Mouse (Mus musculus) hindbrain, embryonic 13.5 days (tissue): Measurements from ENCODE around the gene Acaca. TPM values are rescaled to one million over a fixed set of nuclear protein-coding genes. Genes with fewer than 3 reads are reported as not detected.

ENCODE experiments used
- ATAC-seq: fragments of 200-750 bp; cut with Nextera tagmentation; 2 replicates; pipeline ENCODE4 v1.8.0; 2017; ENCODE audit warnings: moderate TSS enrichment; ENCODE audit not compliant: low FRiP score
- H3K27ac ChIP-seq: fragments of 300-500 bp; sonication (generic); 2 replicates; pipeline ENCODE4 v1.5.1; 2015; ENCODE audit warnings: inconsistent platforms, mild to moderate bottlenecking, moderate library complexity
- H3K27me3 ChIP-seq: fragments of 300-500 bp; sonication (generic); 2 replicates; pipeline ENCODE4 v1.6.1; 2015; ENCODE audit warnings: mild to moderate bottlenecking, inconsistent platforms
- H3K36me3 ChIP-seq: fragments of 300-500 bp; sonication (generic); 2 replicates; pipeline ENCODE4 v1.6.1; 2015; ENCODE audit warnings: mild to moderate bottlenecking, inconsistent platforms
- H3K4me1 ChIP-seq: fragments of 300-500 bp; sonication (generic); replicated peaks from 2 replicates; pipeline ENCODE4 v1.6.1; 2015; ENCODE audit warnings: inconsistent platforms
- H3K4me2 ChIP-seq: fragments of 300-500 bp; sonication (generic); 2 replicates; pipeline ENCODE4 v1.6.1; 2015; ENCODE audit warnings: inconsistent platforms, mild to moderate bottlenecking, moderate library complexity
- H3K4me3 ChIP-seq: fragments of 300-500 bp; sonication (generic); 2 replicates; pipeline ENCODE4 v1.5.1; 2015; ENCODE audit warnings: mild to moderate bottlenecking, inconsistent platforms
- H3K9ac ChIP-seq: fragments of 300-500 bp; sonication (generic); 2 replicates; pipeline ENCODE4 v1.6.1; 2015; ENCODE audit warnings: mild to moderate bottlenecking, inconsistent platforms
- H3K9me3 ChIP-seq: fragments of 300-500 bp; sonication (generic); 2 replicates; pipeline ENCODE4 v1.6.1; 2016; ENCODE audit warnings: inconsistent platforms
- WGBS: fragments of 180-500 bp; shearing (Covaris S2); methylation state at CpG from one replicate; pipeline ENCODE4 v1.1.7; 2015; 5-methylcytosine and 5-hydroxymethylcytosine counted together
- polyA plus RNA-seq: library from polyadenylated mRNA; unstranded; fragments of >200 nt; fragmentation: Nextera tagmentation; extraction: Ambion mirVana; gene quantifications from 2 replicates; pipeline ENCODE4 v1.2.1, GENCODE M21; 2015

The Acaca gene
- polyA plus RNA-seq, result 24.5 and 25.6 TPM in 2 replicates

GRCm38 (mm10) chr11:84128943-84129798 lies at the start of gene Acaca, which contains the start of gene Tada2a:
Gene Acaca, plus strand, starts transcription at chr11:84129672.
Gene Tada2a, minus strand, starts transcription at chr11:84129600.
- under 1% methylated on average over 76 of the region's 83 CpGs for WGBS
- H3K27ac ChIP-seq, result peak within 1 kb of the TSS; percentile 85
- H3K4me3 ChIP-seq, result peak within 1 kb of the TSS; percentile 75
- no peaks in the 10 kb centered on the region for H3K9me3 ChIP-seq
- H3K27me3 ChIP-seq, result no peaks in the 10 kb centered on the region
- H3K4me2 ChIP-seq, result peak within 1 kb of the TSS; percentile 68
- peak; percentile 93 for ATAC-seq
- H3K4me1 ChIP-seq, result peaks cover 29% of the 10 kb centered on the region
- H3K9ac ChIP-seq, result peak within 1 kb of the TSS; percentile 86
- peaks cover 27% of the 10 kb centered on the region for H3K36me3 ChIP-seq

GRCm38 (mm10) chr11:84079887-84080286 lies 49.6 kb upstream of the Acaca start:
- H3K4me3 ChIP-seq, result no peak overlapping the region
- no peak for ATAC-seq
- WGBS, result 86% methylated on average over 4 of the region's 4 CpGs

GRCm38 (mm10) chr11:84080327-84080726 lies 49.1 kb upstream of the Acaca start:
- 0 out of 2 replicates have a peak, but pooled peaks cover 2% of the 10 kb centered on the region for H3K4me1 ChIP-seq
- 91% methylated on average over 3 of the region's 3 CpGs for WGBS
- H3K36me3 ChIP-seq, result peaks cover 37% of the 10 kb centered on the region
- H3K4me3 ChIP-seq, result no peak overlapping the region
- no peak for ATAC-seq
- no peaks in the 10 kb centered on the region for H3K27me3 ChIP-seq
- H3K27ac ChIP-seq, result no peak overlapping the region
- no peaks in the 10 kb centered on the region for H3K9me3 ChIP-seq
- H3K9ac ChIP-seq, result no peak overlapping the region
- no peak overlapping the region for H3K4me2 ChIP-seq

More at GRCm38 (mm10) chr11:84079887-84080286, 49.6 kb upstream of the Acaca start:
- Histone ChIP-seq H3K9ac (no peak overlapping the region), H3K4me1 (0 out of 2 replicates have a peak, but pooled peaks cover 2% of the 10 kb centered on the region), H3K4me2 (no peak overlapping the region), H3K27me3 (no peaks in the 10 kb centered on the region), H3K36me3 (peaks cover 37% of the 10 kb centered on the region), H3K9me3 (no peaks in the 10 kb centered on the region), H3K27ac (no peak overlapping the region)

GRCm38 (mm10) chr11:84081901-84082300 lies 47.6 kb upstream of the Acaca start:
- Histone ChIP-seq H3K36me3 (peaks cover 49% of the 10 kb centered on the region), H3K4me2 (no peak overlapping the region), H3K4me3 (no peak overlapping the region), H3K27ac (no peak overlapping the region), H3K4me1 (no peaks in the 10 kb centered on the region), H3K27me3 (no peaks in the 10 kb centered on the region), H3K9me3 (no peaks in the 10 kb centered on the region), H3K9ac (no peak overlapping the region)
- WGBS, result 83% methylated on average over 5 of the region's 5 CpGs
- ATAC-seq, result no peak

- 82% methylated on average over 8 of the region's 8 CpGs for WGBS
- ATAC-seq, result no peak
- H3K4me1 ChIP-seq, result no peaks in the 10 kb centered on the region
- H3K27ac ChIP-seq, result no peak overlapping the region
- H3K4me3 ChIP-seq, result no peak overlapping the region
- no peak overlapping the region for H3K9ac ChIP-seq
- H3K36me3 ChIP-seq, result peaks cover 70% of the 10 kb centered on the region
- H3K4me2 ChIP-seq, result no peak overlapping the region
- H3K27me3 ChIP-seq, result no peaks in the 10 kb centered on the region
- no peaks in the 10 kb centered on the region for H3K9me3 ChIP-seq
Observed at GRCm38 (mm10) chr11:84090572-84090971, 38.9 kb upstream of the Acaca start.

GRCm38 (mm10) chr11:84095084-84095483 lies 34.4 kb upstream of the Acaca start:
- no peak overlapping the region for H3K9ac ChIP-seq
- no peak overlapping the region for H3K27ac ChIP-seq
- WGBS, result 83% methylated on average over 4 of the region's 4 CpGs
- ATAC-seq, result no peak
- H3K4me2 ChIP-seq, result no peak overlapping the region
- peaks cover 57% of the 10 kb centered on the region for H3K36me3 ChIP-seq
- H3K4me3 ChIP-seq, result no peak overlapping the region
- H3K27me3 ChIP-seq, result no peaks in the 10 kb centered on the region
- H3K4me1 ChIP-seq, result no peaks in the 10 kb centered on the region
- no peaks in the 10 kb centered on the region for H3K9me3 ChIP-seq

- H3K9ac ChIP-seq, result no peak overlapping the region
- peaks cover 61% of the 10 kb centered on the region for H3K36me3 ChIP-seq
- no peak overlapping the region for H3K4me3 ChIP-seq
- H3K4me2 ChIP-seq, result no peak overlapping the region
- no peak for ATAC-seq
- no peaks in the 10 kb centered on the region for H3K9me3 ChIP-seq
- H3K4me1 ChIP-seq, result no peaks in the 10 kb centered on the region
- no peaks in the 10 kb centered on the region for H3K27me3 ChIP-seq
- 85% methylated on average over 5 of the region's 5 CpGs for WGBS
- H3K27ac ChIP-seq, result 0 out of 2 replicates have a peak overlapping the region, but pooled peaks have one; percentile 23
Observed at GRCm38 (mm10) chr11:84097251-84097998, 32.0 kb upstream of the Acaca start.

- H3K9me3 ChIP-seq, result no peaks in the 10 kb centered on the region
- no peaks in the 10 kb centered on the region for H3K27me3 ChIP-seq
- H3K27ac ChIP-seq, result no peak overlapping the region
- no peak overlapping the region for H3K4me3 ChIP-seq
- no peak for ATAC-seq
- H3K4me2 ChIP-seq, result no peak overlapping the region
- peaks cover 78% of the 10 kb centered on the region for H3K36me3 ChIP-seq
- H3K9ac ChIP-seq, result no peak overlapping the region
- H3K4me1 ChIP-seq, result no peaks in the 10 kb centered on the region
Observed at GRCm38 (mm10) chr11:84101182-84101581, 28.3 kb upstream of the Acaca start.

- no peaks in the 10 kb centered on the region for H3K4me1 ChIP-seq
- H3K9ac ChIP-seq, result no peak overlapping the region
- H3K27me3 ChIP-seq, result no peaks in the 10 kb centered on the region
- peaks cover 85% of the 10 kb centered on the region for H3K36me3 ChIP-seq
- WGBS, result 95% methylated on average over 6 of the region's 6 CpGs
- no peaks in the 10 kb centered on the region for H3K9me3 ChIP-seq
- no peak for ATAC-seq
- no peak overlapping the region for H3K4me3 ChIP-seq
- no peak overlapping the region for H3K4me2 ChIP-seq
- H3K27ac ChIP-seq, result no peak overlapping the region
Observed at GRCm38 (mm10) chr11:84104036-84104435, 25.4 kb upstream of the Acaca start.

GRCm38 (mm10) chr11:84107137-84107536 lies 22.3 kb upstream of the Acaca start:
- Histone ChIP-seq H3K27me3 (no peaks in the 10 kb centered on the region), H3K4me1 (no peaks in the 10 kb centered on the region), H3K4me2 (no peak overlapping the region), H3K9me3 (no peaks in the 10 kb centered on the region), H3K36me3 (peaks cover 89% of the 10 kb centered on the region), H3K4me3 (no peak overlapping the region), H3K27ac (no peak overlapping the region), H3K9ac (no peak overlapping the region)
- WGBS, result 74% methylated on average over 2 of the region's 2 CpGs
- ATAC-seq, result no peak

GRCm38 (mm10) chr11:84113623-84114022 lies 15.8 kb upstream of the Acaca start:
- H3K9ac ChIP-seq, result no peak overlapping the region
- no peaks in the 10 kb centered on the region for H3K9me3 ChIP-seq
- H3K36me3 ChIP-seq, result peaks cover 75% of the 10 kb centered on the region
- no peaks in the 10 kb centered on the region for H3K27me3 ChIP-seq
- ATAC-seq, result no peak
- H3K4me2 ChIP-seq, result no peak overlapping the region
- no peaks in the 10 kb centered on the region for H3K4me1 ChIP-seq
- 94% methylated on average over 5 of the region's 5 CpGs for WGBS
- no peak overlapping the region for H3K27ac ChIP-seq
- H3K4me3 ChIP-seq, result no peak overlapping the region

- no peak overlapping the region for H3K4me2 ChIP-seq
- no peak for ATAC-seq
Observed at GRCm38 (mm10) chr11:84115646-84116045, 13.8 kb upstream of the Acaca start.

More at GRCm38 (mm10) chr11:84115646-84116045, 13.8 kb upstream of the Acaca start:
- Histone ChIP-seq H3K36me3 (peaks cover 77% of the 10 kb centered on the region), H3K4me3 (no peak overlapping the region), H3K9me3 (no peaks in the 10 kb centered on the region), H3K27ac (no peak overlapping the region), H3K9ac (no peak overlapping the region), H3K27me3 (no peaks in the 10 kb centered on the region), H3K4me1 (no peaks in the 10 kb centered on the region)
- 87% methylated on average over 9 of the region's 9 CpGs for WGBS
